Mouse (Mus musculus): ENCODE results near the gene Ehd4. TPM values are rescaled to one million over a fixed set of nuclear protein-coding genes. Genes with fewer than 3 reads are reported as not detected.

Gene Ehd4
- total RNA-seq, 1 experiment, result 19.4 TPM

GRCm38 (mm10) chr2:120068555-120069465, 85.6 kb downstream of the Ehd4 start:
- Histone ChIP-seq H3K4me3 (ENCODE audit: insufficient read depth in 1 of 2, low read depth in 1 of 2, low read length in 2 of 2, poor library complexity in 1 of 2, severe bottlenecking in 1 of 2) (peak overlapping the region; percentile 71 to 75), H3K4me1 (ENCODE audit: control insufficient read depth in 2 of 2, insufficient read depth in 2 of 2, low read length in 2 of 2, poor library complexity in 1 of 2) (peaks cover 0 to 4% of the 10 kb centered on the region in 2 experiments; a peak in 1 of 4 replicates), H3K9ac (ENCODE audit: insufficient read depth, low read depth, low read length, poor library complexity, severe bottlenecking) (peak overlapping the region; percentile 72), H3K9me3 (ENCODE audit: control insufficient read depth, insufficient read depth, low read depth, low read length) (no peaks in the 10 kb centered on the region), H3K27ac (ENCODE audit: insufficient read depth, low read depth, low read length, poor library complexity, severe bottlenecking) (no peak overlapping the region), H3K36me3 (ENCODE audit: control insufficient read depth, insufficient read depth, low read length, poor library complexity, severe bottlenecking) (no peaks in the 10 kb centered on the region)
- in situ Hi-C loops (cut with MboI; ENCODE audit: low sequenced_read_pairs in 2 of 2, unreplicated experiment in 2 of 2), result no loop called here
- no peak for DNase-seq (ENCODE audit: low read depth, low spot score)
- TF ChIP-seq CHD2 (IDR thresholded peaks at IDR 0.05; ENCODE audit: low read depth, low read length) (no peak), ZC3H11A (IDR thresholded peaks at IDR 0.05; ENCODE audit: borderline replicate concordance, low read depth, low read length) (peak; percentile 12; the same call in 1 of the 2 replicates)

- in situ Hi-C loops (cut with MboI; ENCODE audit: low sequenced_read_pairs in 2 of 2, unreplicated experiment in 2 of 2), result no loop called here
- H3K27ac ChIP-seq (ENCODE audit: insufficient read depth, low read depth, low read length, poor library complexity, severe bottlenecking), result no peak overlapping the region
Measured at GRCm38 (mm10) chr2:120066224-120066623, 88.2 kb downstream of the Ehd4 start.

GRCm38 (mm10) chr2:120065243-120065642, 89.2 kb downstream of the Ehd4 start:
- in situ Hi-C loops (cut with MboI; ENCODE audit: low sequenced_read_pairs in 2 of 2, unreplicated experiment in 2 of 2), result no loop called here
- no peak overlapping the region for H3K4me3 ChIP-seq (ENCODE audit: insufficient read depth in 1 of 2, low read depth in 1 of 2, low read length in 2 of 2, poor library complexity in 1 of 2, severe bottlenecking in 1 of 2)
- no peak for TF ChIP-seq HCFC1 (IDR thresholded peaks at IDR 0.05; ENCODE audit: borderline replicate concordance, insufficient read depth, low read length)
- TF ChIP-seq MAFK (IDR thresholded peaks at IDR 0.05; ENCODE audit: insufficient read depth, low read depth, low read length), result no peak
- no peak for TF ChIP-seq ZC3H11A (IDR thresholded peaks at IDR 0.05; ENCODE audit: borderline replicate concordance, low read depth, low read length)
- TF ChIP-seq ZNF384 (IDR thresholded peaks at IDR 0.05; ENCODE audit: low read depth, low read length), result no peak
- TF ChIP-seq CHD2 (IDR thresholded peaks at IDR 0.05; ENCODE audit: low read depth, low read length), result no peak
- DNase-seq (ENCODE audit: low read depth, low spot score), result no peak
- no peak overlapping the region for H3K9ac ChIP-seq (ENCODE audit: insufficient read depth, low read depth, low read length, poor library complexity, severe bottlenecking)
- no peaks in the 10 kb centered on the region for H3K9me3 ChIP-seq (ENCODE audit: control insufficient read depth, insufficient read depth, low read depth, low read length)
- H3K4me1 ChIP-seq (ENCODE audit: control insufficient read depth in 2 of 2, insufficient read depth in 2 of 2, low read length in 2 of 2, poor library complexity in 1 of 2), result peaks cover 0 to 5% of the 10 kb centered on the region in 2 experiments; a peak in 1 of 4 replicates
- no peak overlapping the region for H3K27ac ChIP-seq (ENCODE audit: insufficient read depth, low read depth, low read length, poor library complexity, severe bottlenecking)
- H3K36me3 ChIP-seq (ENCODE audit: control insufficient read depth, insufficient read depth, low read length, poor library complexity, severe bottlenecking), result no peaks in the 10 kb centered on the region

More at GRCm38 (mm10) chr2:120066224-120066623, 88.2 kb downstream of the Ehd4 start:
- no peak overlapping the region for H3K4me3 ChIP-seq (ENCODE audit: insufficient read depth in 1 of 2, low read depth in 1 of 2, low read length in 2 of 2, poor library complexity in 1 of 2, severe bottlenecking in 1 of 2)
- H3K9me3 ChIP-seq (ENCODE audit: control insufficient read depth, insufficient read depth, low read depth, low read length), result no peaks in the 10 kb centered on the region
- no peak for TF ChIP-seq HCFC1 (IDR thresholded peaks at IDR 0.05; ENCODE audit: borderline replicate concordance, insufficient read depth, low read length)
- TF ChIP-seq ZNF384 (IDR thresholded peaks at IDR 0.05; ENCODE audit: low read depth, low read length), result no peak
- TF ChIP-seq CHD2 (IDR thresholded peaks at IDR 0.05; ENCODE audit: low read depth, low read length), result no peak
- TF ChIP-seq MAFK (IDR thresholded peaks at IDR 0.05; ENCODE audit: insufficient read depth, low read depth, low read length), result no peak
- no peak for TF ChIP-seq ZC3H11A (IDR thresholded peaks at IDR 0.05; ENCODE audit: borderline replicate concordance, low read depth, low read length)
- no peak for DNase-seq (ENCODE audit: low read depth, low spot score)
- H3K36me3 ChIP-seq (ENCODE audit: control insufficient read depth, insufficient read depth, low read length, poor library complexity, severe bottlenecking), result no peaks in the 10 kb centered on the region
- no peak overlapping the region for H3K9ac ChIP-seq (ENCODE audit: insufficient read depth, low read depth, low read length, poor library complexity, severe bottlenecking)
- H3K4me1 ChIP-seq (ENCODE audit: control insufficient read depth in 2 of 2, insufficient read depth in 2 of 2, low read length in 2 of 2, poor library complexity in 1 of 2), result peaks cover 0 to 4% of the 10 kb centered on the region in 2 experiments; a peak in 1 of 4 replicates

GRCm38 (mm10) chr2:120064639-120065038, 89.8 kb downstream of the Ehd4 start:
- Histone ChIP-seq H3K27ac (ENCODE audit: insufficient read depth, low read depth, low read length, poor library complexity, severe bottlenecking) (no peak overlapping the region), H3K36me3 (ENCODE audit: control insufficient read depth, insufficient read depth, low read length, poor library complexity, severe bottlenecking) (no peaks in the 10 kb centered on the region), H3K4me3 (ENCODE audit: insufficient read depth in 1 of 2, low read depth in 1 of 2, low read length in 2 of 2, poor library complexity in 1 of 2, severe bottlenecking in 1 of 2) (no peak overlapping the region; a peak in 1 of 4 replicates), H3K9ac (ENCODE audit: insufficient read depth, low read depth, low read length, poor library complexity, severe bottlenecking) (no peak overlapping the region), H3K4me1 (ENCODE audit: control insufficient read depth in 2 of 2, insufficient read depth in 2 of 2, low read length in 2 of 2, poor library complexity in 1 of 2) (peaks cover 0 to 5% of the 10 kb centered on the region in 2 experiments; a peak in 1 of 4 replicates), H3K9me3 (ENCODE audit: control insufficient read depth, insufficient read depth, low read depth, low read length) (no peaks in the 10 kb centered on the region)
- in situ Hi-C loops (cut with MboI; ENCODE audit: low sequenced_read_pairs in 2 of 2, unreplicated experiment in 2 of 2), result no loop called here
- DNase-seq (ENCODE audit: low read depth, low spot score), result no peak
- TF ChIP-seq CHD2 (IDR thresholded peaks at IDR 0.05; ENCODE audit: low read depth, low read length), result no peak
- no peak for TF ChIP-seq ZNF384 (IDR thresholded peaks at IDR 0.05; ENCODE audit: low read depth, low read length)
- TF ChIP-seq ZC3H11A (IDR thresholded peaks at IDR 0.05; ENCODE audit: borderline replicate concordance, low read depth, low read length), result no peak
- TF ChIP-seq HCFC1 (IDR thresholded peaks at IDR 0.05; ENCODE audit: borderline replicate concordance, insufficient read depth, low read length), result no peak
- no peak for TF ChIP-seq MAFK (IDR thresholded peaks at IDR 0.05; ENCODE audit: insufficient read depth, low read depth, low read length)

Data from ES-E14 (cell line).